Mouse (Mus musculus): ENCODE measurements around the gene Cbx8. TPM values are rescaled to one million over a fixed set of nuclear protein-coding genes. Genes with fewer than 3 reads are reported as not detected.

Cbx8 gene
- 6.4 and 7.3 TPM in 2 replicates for polyA plus RNA-seq (2012; rRNA removed)

GRCm38 (mm10) chr11:119040600-119041324 is at the start of gene Cbx8:
Gene Cbx8, minus strand, starts transcription at chr11:119040969.

GRCm38 (mm10) chr11:119086144-119086971 is 45.6 kb upstream of the Cbx8 start, which contains the start of gene Cbx4:
Gene Cbx4, minus strand, starts transcription at chr11:119086221.

GRCm38 (mm10) chr11:119022895-119023615 is 17.7 kb downstream of the Cbx8 start, which contains the start of gene Cbx2:
Gene Cbx2, plus strand, starts transcription at chr11:119022962.

GRCm38 (mm10) chr11:118987999-118988398 is 52.8 kb downstream of the Cbx8 start, which contains the start of gene Enpp7:
Gene Enpp7, plus strand, starts transcription at chr11:118988188.

Other genes with a start within 250 kb of the Cbx8 start
- gene Rbfox3, start 129.4 kb downstream of the Cbx8 start, polyA plus RNA-seq (2012; rRNA removed): 6.8 and 7.0 TPM in 2 replicates
- 0.07 TPM in 1 of 2 replicates, not detected in the other for gene Enpp7, start 52.8 kb downstream of the Cbx8 start, polyA plus RNA-seq (2012; rRNA removed)
- 55.0 and 68.5 TPM in 2 replicates for gene Cbx2, start 18.0 kb downstream of the Cbx8 start, polyA plus RNA-seq (2012; rRNA removed)
- 14.5 and 17.9 TPM in 2 replicates for gene Cbx4, start 45.3 kb upstream of the Cbx8 start, polyA plus RNA-seq (2012; rRNA removed)
- gene Tbc1d16, start 187.5 kb upstream of the Cbx8 start, polyA plus RNA-seq (2012; rRNA removed): 36.8 and 38.2 TPM in 2 replicates
- gene Ccdc40, start 187.6 kb upstream of the Cbx8 start, polyA plus RNA-seq (2012; rRNA removed): 12.2 and 15.1 TPM in 2 replicates
- 26.6 and 38.0 TPM in 2 replicates for gene Gaa, start 226.9 kb upstream of the Cbx8 start, polyA plus RNA-seq (2012; rRNA removed)